Mouse (Mus musculus): Measurements from ENCODE around the gene Osbp2.

- TF ChIP-seq CTCF (conservative IDR thresholded peaks at IDR 0.05; ENCODE audit: insufficient read depth, insufficient read length, low read depth, low read length) = no peak
- no peak for TF ChIP-seq POLR2A (IDR thresholded peaks at IDR 0.05; ENCODE audit: low read depth, low read length)
These were observed 50.4 kb downstream of the Osbp2 start for GRCm38 (mm10) chr11:3813340-3813739.
